Mouse (Mus musculus): ENCODE measurements around the gene Fbxw2.

GRCm38 (mm10) chr2:34818492-34818891, 7.6 kb downstream of the Fbxw2 start:
- TF ChIP-seq POLR2A (IDR thresholded peaks at IDR 0.05; ENCODE audit: low read depth, low read length) (no peak), CTCF (IDR thresholded peaks at IDR 0.05; ENCODE audit: borderline replicate concordance, insufficient read depth, low read length) (no peak)
